Mouse (Mus musculus) testis, postnatal 14 days (tissue): ENCODE measurements around the gene Rtkn2.

ENCODE experiments used
- DNase-seq: peaks from one replicate; pipeline ENCODE4 v3.0.0; 2021; ENCODE audit warnings: low spot score

Gene Rtkn2

DNA sequence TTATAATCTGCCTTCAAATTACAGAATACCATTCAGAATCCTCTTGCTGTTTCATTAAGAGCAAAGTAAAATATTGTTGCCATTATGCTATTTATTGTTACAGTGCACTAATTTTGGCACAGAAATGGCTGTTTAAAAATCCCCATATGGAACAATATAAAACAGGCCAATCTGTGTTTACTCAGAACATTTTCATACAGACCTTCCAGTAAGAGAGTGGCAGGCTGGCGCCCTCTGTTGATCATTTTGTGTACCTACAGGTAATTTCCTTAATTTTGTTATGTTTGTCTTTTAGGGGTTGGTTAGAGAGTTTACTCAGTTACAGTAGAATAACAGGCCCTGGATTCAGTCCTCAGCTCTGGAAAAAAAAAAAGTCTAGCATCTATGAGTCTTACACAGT lies 16.8 kb downstream of the Rtkn2 start:
- no peak for DNase-seq

- DNase-seq = peak; percentile 63
Measured at GRCm38 (mm10) chr10:67998116-67998635, 18.8 kb downstream of the Rtkn2 start.

DNA sequence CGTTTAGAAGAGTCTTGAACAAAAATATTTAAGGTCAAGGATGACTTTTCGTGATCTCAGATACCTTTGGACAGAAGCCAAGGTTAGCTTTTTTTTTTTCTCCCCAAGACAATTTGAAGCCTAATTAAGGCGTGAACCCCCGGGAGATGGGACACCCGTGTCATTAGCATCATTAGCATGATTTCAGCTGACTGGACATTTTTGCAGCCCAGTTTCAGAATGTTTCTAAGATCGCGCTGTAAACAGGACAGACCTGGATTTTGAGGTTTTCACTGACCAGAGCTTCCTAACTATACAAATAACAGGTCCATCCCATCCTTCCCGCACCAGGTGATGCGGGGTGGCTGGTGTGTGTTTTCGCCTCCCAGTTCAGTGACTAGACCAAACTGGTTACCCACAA lies 19.8 kb downstream of the Rtkn2 start:
- DNase-seq = no peak

- no peak for DNase-seq
Measured at GRCm38 (mm10) chr10:68001456-68001855, 22.1 kb downstream of the Rtkn2 start.

DNA sequence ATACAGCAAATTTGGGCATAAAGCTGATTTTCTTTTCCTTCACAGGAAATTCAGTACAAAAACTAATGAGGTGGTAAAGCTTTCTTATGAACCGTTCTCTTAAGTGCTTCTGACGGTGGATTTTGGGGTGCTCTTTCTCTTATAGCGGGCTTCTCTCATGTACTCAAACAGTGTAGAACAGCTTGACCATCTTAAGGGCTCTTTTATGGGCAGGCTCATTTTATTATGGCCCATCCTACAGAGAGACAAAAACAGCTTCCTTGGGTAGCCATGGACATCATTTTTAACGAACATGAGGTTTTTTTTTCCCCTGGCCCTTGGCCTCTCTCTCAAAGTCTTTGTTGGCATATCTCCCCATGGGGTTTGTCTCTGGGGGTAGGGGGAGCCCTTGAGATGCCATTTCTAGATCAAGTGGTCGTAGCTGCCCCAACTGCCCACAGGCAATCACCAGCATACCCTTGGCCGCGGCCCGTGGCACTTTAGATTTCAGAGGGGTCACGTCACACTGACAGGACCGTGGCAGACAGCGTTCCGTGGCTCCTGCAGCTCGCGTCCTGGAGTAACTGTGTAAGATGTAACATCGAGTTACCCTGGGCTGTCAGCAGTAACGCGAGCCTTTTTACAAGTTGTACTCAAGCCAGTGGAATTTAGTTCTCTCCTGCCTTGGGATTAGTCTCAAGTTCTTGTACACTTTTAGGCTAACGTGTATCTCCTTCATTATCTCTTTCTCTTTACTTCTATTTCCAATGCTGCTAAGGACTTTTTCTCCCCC lies 24.5 kb downstream of the Rtkn2 start:
- DNase-seq = no peak

GRCm38 (mm10) chr10:68005404-68005803 lies 26.0 kb downstream of the Rtkn2 start:
- DNase-seq = no peak

GRCm38 (mm10) chr10:68006491-68006890 lies 27.1 kb downstream of the Rtkn2 start:
- no peak for DNase-seq

- no peak for DNase-seq
Measured at GRCm38 (mm10) chr10:68007103-68007502, 27.7 kb downstream of the Rtkn2 start.

GRCm38 (mm10) chr10:68008198-68008955 lies 29.0 kb downstream of the Rtkn2 start:
- no peak for DNase-seq

- no peak for DNase-seq
Measured at GRCm38 (mm10) chr10:68009301-68009700, 29.9 kb downstream of the Rtkn2 start.

DNA sequence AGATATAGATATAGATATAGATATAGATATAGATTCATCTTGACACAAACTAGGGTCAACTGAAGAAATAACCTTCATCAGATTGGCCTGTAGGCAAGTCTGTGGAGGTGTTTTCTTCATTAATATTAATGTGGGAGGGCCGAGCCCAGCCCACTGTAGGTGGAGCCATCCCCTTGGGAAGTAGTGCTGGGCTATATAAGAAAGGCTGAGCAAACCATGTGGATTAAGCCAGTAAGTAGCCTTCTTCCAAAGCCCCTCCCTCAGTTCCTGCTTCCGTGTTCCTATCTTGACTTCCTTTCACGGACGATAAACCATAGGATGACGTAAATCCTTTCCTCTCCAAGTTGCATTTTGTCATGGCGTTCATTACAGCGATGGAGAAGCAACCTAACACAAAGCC lies 30.5 kb downstream of the Rtkn2 start:
- no peak for DNase-seq

- DNase-seq = peak; percentile 52
Measured at GRCm38 (mm10) chr10:68013137-68013536, 33.8 kb downstream of the Rtkn2 start.

DNA sequence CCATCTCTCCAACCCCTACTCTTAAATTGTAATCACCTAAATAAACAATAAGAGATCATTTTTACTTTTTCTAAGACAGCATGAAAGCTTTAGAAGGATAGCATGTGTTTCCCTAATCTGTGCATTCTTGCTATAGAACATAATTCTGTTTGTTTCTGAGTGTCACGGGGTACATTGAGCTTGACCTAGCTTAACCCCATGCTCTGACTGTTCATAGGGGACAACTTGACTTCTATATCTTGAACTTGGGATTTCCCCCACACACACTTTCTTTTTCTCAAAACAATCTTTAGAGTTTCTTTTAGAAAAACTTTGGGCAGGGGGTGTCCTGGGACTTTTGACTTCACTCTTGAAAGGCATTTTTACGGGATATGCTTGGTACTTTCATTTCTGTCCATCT lies 41.4 kb downstream of the Rtkn2 start:
- DNase-seq = no peak

DNA sequence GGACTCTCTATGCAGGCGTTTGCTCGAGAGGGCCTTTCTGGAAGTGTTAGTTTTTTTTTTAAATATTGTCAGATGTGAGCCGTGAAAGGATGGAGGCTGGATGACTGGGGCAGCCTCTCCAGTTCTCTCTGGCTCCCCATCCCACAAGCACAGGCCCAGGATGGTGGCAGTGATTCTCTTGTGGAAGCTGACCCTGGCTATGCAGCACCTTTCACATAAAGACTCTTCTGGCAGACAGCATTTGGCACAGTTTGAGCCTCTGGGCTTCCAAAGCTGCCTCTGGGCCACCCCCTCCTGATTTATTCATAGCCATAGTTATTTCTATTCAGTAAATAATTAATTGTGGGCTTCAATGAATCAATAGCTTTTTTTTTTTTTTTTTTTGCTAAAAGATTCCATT lies 46.3 kb downstream of the Rtkn2 start:
- no peak for DNase-seq

DNA sequence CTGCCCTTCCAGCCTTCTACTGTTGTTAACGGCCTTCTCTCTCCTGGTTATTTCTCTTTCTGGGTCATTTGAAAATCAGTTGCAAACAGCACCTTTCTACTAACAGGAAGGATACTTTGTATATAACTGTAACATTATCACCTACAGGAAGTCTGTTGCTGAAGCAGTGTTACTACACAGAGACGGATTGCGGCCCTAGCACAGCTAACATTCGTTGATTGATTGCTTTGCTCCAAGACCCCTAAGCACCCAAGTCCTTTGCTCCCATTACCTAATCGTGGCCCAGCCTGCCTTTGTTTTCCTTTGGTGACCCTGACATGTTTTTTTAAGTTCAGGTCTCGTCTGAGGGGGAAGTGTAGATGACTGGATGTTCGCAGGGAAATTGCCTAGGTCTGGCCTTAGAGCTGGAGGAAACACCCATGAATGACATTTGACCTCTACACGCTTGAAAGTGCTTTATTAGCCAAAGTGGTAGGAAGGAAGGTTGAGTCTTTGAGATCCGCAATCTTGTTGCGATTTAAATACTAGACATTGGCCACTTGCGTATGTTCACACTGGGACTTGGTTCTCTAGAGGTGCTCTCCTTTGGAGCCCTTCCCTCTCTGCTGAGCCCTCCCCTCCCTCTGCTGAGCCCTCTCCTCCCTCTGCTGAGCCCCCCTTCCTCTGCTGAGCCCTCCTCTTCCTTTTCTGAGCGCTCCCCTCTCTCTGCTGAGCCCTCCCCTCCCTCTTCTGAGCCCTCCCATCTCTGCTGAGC lies 49.1 kb downstream of the Rtkn2 start:
- no peak for DNase-seq

DNA sequence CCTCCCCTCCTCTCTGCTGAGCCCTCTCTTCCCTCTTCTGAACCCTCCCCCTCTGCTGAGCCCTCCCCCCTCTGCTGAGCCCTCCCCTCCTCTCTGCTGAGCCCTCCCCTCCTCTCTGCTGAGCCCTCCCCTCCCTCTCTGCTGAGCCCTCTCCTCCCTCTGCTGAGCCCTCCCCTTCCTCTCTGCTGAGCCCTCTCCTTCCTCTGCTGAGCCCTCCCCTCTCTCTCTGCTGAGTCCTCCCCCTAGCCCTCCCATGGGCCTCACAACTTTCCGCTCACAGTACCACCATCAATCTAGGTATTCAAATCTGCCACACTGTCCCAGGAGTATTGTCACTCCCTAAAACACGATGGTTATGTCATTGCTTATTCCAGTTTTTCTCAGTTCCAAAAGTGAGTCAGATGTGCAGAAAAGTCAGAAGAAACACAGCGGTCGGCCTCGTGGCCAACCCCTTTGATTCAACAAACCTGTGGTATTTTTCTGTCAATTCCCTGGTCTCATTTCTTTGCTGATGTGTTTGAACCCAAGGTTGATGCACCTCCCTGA lies 49.8 kb downstream of the Rtkn2 start:
- DNase-seq = no peak

- DNase-seq = no peak
Measured at GRCm38 (mm10) chr10:68030027-68030426, 50.7 kb downstream of the Rtkn2 start.

GRCm38 (mm10) chr10:68035707-68036367 lies 56.5 kb downstream of the Rtkn2 start:
- DNase-seq = no peak

GRCm38 (mm10) chr10:68036368-68036980 lies 57.1 kb downstream of the Rtkn2 start:
- no peak for DNase-seq

DNA sequence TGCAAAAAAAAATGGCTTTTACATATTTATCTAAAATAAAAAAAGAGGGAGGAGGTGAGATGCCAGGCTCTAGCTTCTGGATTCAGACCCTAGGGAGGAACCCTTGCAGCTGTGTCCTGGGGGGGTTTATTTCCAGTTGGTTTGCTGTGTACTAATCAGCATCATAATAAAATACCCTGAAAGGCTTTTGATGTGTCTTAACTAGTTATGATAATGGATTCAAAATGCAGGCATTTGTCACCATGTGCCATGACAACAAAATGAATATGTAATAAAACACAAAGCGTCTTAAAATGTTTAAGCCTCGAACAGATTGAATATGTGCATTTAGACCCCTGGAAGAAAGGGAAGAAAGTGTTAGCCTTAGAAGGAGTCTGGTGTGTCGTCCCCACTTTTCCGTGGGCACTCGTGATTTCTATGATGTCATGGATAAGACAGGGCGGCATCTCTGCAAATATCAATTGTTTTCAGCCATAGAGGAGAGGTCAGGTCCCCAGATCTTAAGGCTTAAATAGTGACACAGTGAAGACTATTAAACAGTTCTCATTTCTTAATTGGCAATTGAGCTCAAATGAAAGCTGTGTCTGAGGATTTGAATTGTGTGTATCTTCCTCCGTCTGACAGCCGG lies 59.7 kb downstream of the Rtkn2 start:
- DNase-seq = no peak
